Mouse (Mus musculus) hindbrain, postnatal 0 days (tissue): ENCODE measurements around the gene Stag1. TPM values are rescaled to one million over a fixed set of nuclear protein-coding genes. Genes with fewer than 3 reads are reported as not detected.
A peak's percentile ranks its signal among the peaks of the same experiment; 100 is the strongest.

Experiments used
- ATAC-seq: fragments of 200-750 bp; cut with Nextera tagmentation; 2 replicates; pipeline ENCODE4 v1.8.0; 2017; ENCODE audit warnings: mild to moderate bottlenecking, moderate TSS enrichment, moderate library complexity
- DNase-seq: peaks from one replicate; pipeline ENCODE4 v3.0.0-alpha.2; 2015; ENCODE audit warnings: low spot score
- H3K27ac ChIP-seq: fragments of 300-500 bp; sonication (generic); 2 replicates; pipeline ENCODE4 v1.5.1; 2014; ENCODE audit warnings: mild to moderate bottlenecking
- H3K27me3 ChIP-seq: fragments of 300-500 bp; sonication (generic); 2 replicates; pipeline ENCODE4 v1.6.1; 2014; ENCODE audit warnings: low read length, mixed read lengths; ENCODE audit not compliant: insufficient read depth
- H3K36me3 ChIP-seq: fragments of 300-500 bp; sonication (generic); 2 replicates; pipeline ENCODE4 v1.6.1; 2014; ENCODE audit warnings: low read length, mixed read lengths; ENCODE audit not compliant: insufficient read depth
- H3K4me1 ChIP-seq: fragments of 300-500 bp; sonication (generic); 2 replicates; pipeline ENCODE4 v1.6.1; 2014; ENCODE audit warnings: antibody characterized with exemption, low read length, mixed read lengths; ENCODE audit not compliant: insufficient read depth
- H3K4me2 ChIP-seq: fragments of 300-500 bp; sonication (generic); 2 replicates; pipeline ENCODE4 v1.6.1; 2014; ENCODE audit warnings: low read depth, mild to moderate bottlenecking, low read length, moderate library complexity, mixed read lengths
- H3K4me3 ChIP-seq: fragments of 300-500 bp; sonication (generic); 2 replicates; pipeline ENCODE4 v1.5.1; 2014; ENCODE audit warnings: low read length
- H3K9ac ChIP-seq: fragments of 300-500 bp; sonication (generic); replicated peaks from 2 replicates; pipeline ENCODE4 v1.6.1; 2014; ENCODE audit warnings: mild to moderate bottlenecking, low read length, moderate library complexity, mixed read lengths
- H3K9me3 ChIP-seq: fragments of 300-500 bp; sonication (generic); 2 replicates; pipeline ENCODE4 v1.6.1; 2016; ENCODE audit warnings: low read length, mixed read lengths
- CTCF ChIP-seq: IDR thresholded peaks from 2 replicates; pipeline ENCODE4 v1.5.1; 2016; ENCODE audit warnings: antibody characterized with exemption, control low read depth, low read depth
- WGBS: fragments of 180-500 bp; shearing (Covaris S2); extraction: QIAGEN DNeasy Blood & Tissue Kit; methylation state at CpG from one replicate; pipeline ENCODE4 v1.1.7; 2014; 5-methylcytosine and 5-hydroxymethylcytosine counted together
- polyA plus RNA-seq: library from polyadenylated mRNA; unstranded; fragments of >200 nt; fragmentation: Nextera tagmentation; extraction: Ambion mirVana; gene quantifications from 2 replicates; pipeline ENCODE4 v1.2.1, GENCODE M21; 2015
- total RNA-seq: library from RNA; depleted of rRNA; stranded (reverse); fragments of >200 nt; gene quantifications from 2 replicates; pipeline ENCODE4 v1.2.3, GENCODE M21; 2014

Stag1 gene
- total and polyA plus RNA-seq, 2 experiments from 2014 or later, result 26.1 to 33.9 TPM

DNA sequence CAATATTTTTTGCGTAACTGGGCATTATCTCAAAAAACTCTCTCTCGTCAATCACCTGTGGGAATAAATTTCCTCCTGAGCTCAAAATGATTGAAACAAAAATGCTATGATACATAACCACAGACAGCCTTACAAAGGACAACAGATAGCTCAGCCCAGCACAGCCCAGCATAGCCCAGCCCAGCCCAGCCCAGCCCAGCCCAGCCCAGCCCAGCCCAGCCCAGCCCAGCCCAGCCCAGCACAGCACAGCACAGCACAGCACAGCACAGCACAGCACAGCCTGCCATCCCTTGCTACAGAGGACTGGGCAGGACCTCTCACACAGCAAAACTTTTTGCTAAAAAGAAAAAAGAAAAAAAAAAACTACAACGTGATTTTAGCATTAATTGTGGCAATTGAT is 390.3 kb downstream of the Stag1 start:
- H3K4me2 ChIP-seq, result no peak overlapping the region
- WGBS, result 93% methylated on average over 3 of the region's 3 CpGs
- no peak overlapping the region for H3K9ac ChIP-seq
- DNase-seq (no peak), ATAC-seq (no peak)
- peaks cover 17% of the 10 kb centered on the region; the same call in 1 of the 2 replicates for H3K36me3 ChIP-seq
- H3K27me3 ChIP-seq, result no peaks in the 10 kb centered on the region
- no peak overlapping the region for H3K27ac ChIP-seq
- no peaks in the 10 kb centered on the region for H3K9me3 ChIP-seq
- H3K4me1 ChIP-seq, result no peaks in the 10 kb centered on the region
- no peak for TF ChIP-seq CTCF
- no peak overlapping the region for H3K4me3 ChIP-seq

DNA sequence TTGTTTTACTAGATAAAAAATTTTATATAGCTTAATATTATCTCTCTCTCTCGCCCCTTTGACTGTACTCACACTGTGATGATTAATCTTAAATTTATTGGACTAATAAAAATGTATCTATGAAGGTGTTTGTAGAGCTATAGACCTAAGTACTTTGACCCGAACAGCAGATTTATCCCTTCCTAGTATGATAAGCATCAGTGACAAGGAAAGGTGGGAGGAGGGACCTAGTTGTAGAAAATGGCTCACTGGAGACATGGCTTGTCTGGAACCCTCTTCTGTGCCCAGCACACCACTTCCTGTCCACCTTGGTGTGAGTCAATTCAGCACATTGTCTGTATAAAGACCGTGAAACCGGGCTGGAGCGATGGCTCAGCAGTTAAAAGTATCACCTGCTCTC is 393.0 kb downstream of the Stag1 start:
- Histone ChIP-seq H3K4me1 (no peaks in the 10 kb centered on the region), H3K27ac (no peak overlapping the region), H3K9ac (no peak overlapping the region), H3K27me3 (no peaks in the 10 kb centered on the region), H3K36me3 (peaks cover 11% of the 10 kb centered on the region; the same call in 1 of the 2 replicates), H3K4me3 (no peak overlapping the region), H3K9me3 (no peaks in the 10 kb centered on the region), H3K4me2 (no peak overlapping the region)
- DNase-seq (no peak), ATAC-seq (no peak)
- TF ChIP-seq CTCF, result no peak
- 90% methylated on average over 5 of the region's 5 CpGs for WGBS

DNA sequence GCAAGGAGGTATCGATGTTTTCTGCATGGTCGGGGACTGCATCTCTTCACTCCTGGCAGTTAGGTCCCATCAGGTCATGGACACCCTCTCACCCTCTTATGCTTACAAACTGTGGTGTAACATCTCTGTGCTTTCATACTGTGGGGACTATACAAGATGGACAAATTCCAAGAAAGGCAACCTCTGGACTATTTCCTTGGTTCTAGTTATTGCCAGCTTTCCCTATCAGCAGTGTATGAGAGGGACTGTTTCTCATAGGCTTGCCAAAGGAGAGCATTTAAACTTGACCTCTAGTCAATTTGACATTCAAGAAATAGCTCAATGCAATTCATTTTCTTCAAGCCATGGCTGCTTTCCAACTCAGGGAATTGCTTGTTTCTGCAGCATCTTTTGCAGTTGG is 393.7 kb downstream of the Stag1 start:
- peaks cover 8% of the 10 kb centered on the region; the same call in 1 of the 2 replicates for H3K36me3 ChIP-seq
- no peak for ATAC-seq
- H3K4me1 ChIP-seq, result no peaks in the 10 kb centered on the region
- no peak overlapping the region for H3K27ac ChIP-seq
- H3K9me3 ChIP-seq, result no peaks in the 10 kb centered on the region
- TF ChIP-seq CTCF, result no peak
- H3K4me2 ChIP-seq, result no peak overlapping the region
- H3K4me3 ChIP-seq, result no peak overlapping the region
- DNase-seq, result no peak
- WGBS, result 89% methylated on average over 2 of the region's 2 CpGs
- H3K27me3 ChIP-seq, result no peaks in the 10 kb centered on the region
- H3K9ac ChIP-seq, result no peak overlapping the region

DNA sequence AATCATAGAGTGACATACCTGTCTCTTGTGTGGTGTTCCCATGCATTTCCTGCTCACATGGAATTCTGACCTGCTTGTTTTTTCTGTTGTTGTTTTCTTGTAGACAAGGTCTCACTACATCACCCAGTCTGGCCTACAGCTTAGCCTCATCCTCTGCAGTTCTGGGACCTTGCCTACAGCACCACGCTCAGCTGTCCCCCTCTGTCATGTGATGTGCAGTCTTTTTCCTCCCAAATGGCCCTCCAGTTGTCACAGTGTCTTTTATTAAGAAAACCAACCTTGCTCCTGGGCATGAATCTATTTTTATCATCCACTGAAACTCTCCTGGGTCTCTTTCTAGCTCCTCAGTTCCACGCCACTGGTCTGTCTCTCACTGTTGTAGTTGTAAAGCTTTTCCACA is 394.6 kb downstream of the Stag1 start:
- Histone ChIP-seq H3K4me3 (no peak overlapping the region), H3K27ac (no peak overlapping the region), H3K4me2 (no peak overlapping the region), H3K9ac (no peak overlapping the region), H3K9me3 (no peaks in the 10 kb centered on the region), H3K36me3 (peaks cover 8% of the 10 kb centered on the region; the same call in 1 of the 2 replicates), H3K27me3 (no peaks in the 10 kb centered on the region), H3K4me1 (no peaks in the 10 kb centered on the region)
- DNase-seq, result no peak
- TF ChIP-seq CTCF, result no peak
- WGBS, result 80% methylated on average over 2 of the region's 2 CpGs
- ATAC-seq, result no peak

DNA sequence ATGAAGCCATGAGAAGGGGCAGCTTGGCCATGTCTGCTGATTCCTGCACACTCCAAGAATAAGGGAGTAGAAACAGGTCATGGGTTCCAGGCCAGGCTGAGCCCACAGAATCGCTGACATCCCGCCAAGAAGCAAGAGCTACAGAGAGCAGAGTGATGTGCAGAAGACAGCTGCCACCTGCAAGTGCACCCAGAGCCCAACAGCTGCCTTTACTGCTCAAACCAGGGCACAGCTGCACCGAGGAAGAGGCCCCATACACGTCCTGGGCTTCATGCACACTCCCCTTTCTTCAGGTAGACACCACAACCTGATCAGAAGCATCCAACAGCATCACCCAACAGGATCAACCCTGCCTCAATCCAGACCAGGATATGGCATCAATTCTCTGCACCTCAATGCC is 396.3 kb downstream of the Stag1 start:
- ATAC-seq (no peak), DNase-seq (no peak)
- 91% methylated on average over 4 of the region's 4 CpGs for WGBS
- H3K9me3 ChIP-seq, result no peaks in the 10 kb centered on the region
- H3K4me1 ChIP-seq, result no peaks in the 10 kb centered on the region
- no peak overlapping the region for H3K27ac ChIP-seq
- no peak for TF ChIP-seq CTCF
- H3K36me3 ChIP-seq, result peaks cover 8% of the 10 kb centered on the region; the same call in 1 of the 2 replicates
- H3K27me3 ChIP-seq, result no peaks in the 10 kb centered on the region
- no peak overlapping the region for H3K9ac ChIP-seq
- H3K4me3 ChIP-seq, result no peak overlapping the region
- H3K4me2 ChIP-seq, result no peak overlapping the region

DNA sequence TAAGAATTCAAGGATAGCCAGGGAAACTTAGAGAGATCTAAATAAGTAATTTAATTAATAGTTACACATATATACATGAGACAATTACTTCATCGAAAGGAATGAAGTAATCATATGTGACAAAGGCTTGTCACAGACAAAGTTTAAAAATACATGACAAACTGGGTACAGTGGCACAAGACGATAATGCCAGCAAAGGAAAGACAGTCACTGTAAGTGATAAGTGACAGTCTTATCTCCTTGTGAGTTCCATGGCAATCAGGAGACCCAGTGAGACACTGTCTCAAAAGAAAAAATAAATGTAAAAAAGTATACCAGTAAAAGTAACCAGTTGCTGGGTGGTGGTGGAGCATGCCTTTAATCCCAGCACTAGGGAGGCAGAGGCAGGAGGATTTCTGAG is 399.5 kb downstream of the Stag1 start:
- ATAC-seq, result no peak
- Histone ChIP-seq H3K4me2 (no peak overlapping the region), H3K27ac (no peak overlapping the region), H3K4me3 (no peak overlapping the region), H3K4me1 (no peaks in the 10 kb centered on the region), H3K9ac (no peak overlapping the region), H3K9me3 (no peaks in the 10 kb centered on the region), H3K27me3 (no peaks in the 10 kb centered on the region), H3K36me3 (peaks cover 13% of the 10 kb centered on the region; the same call in 1 of the 2 replicates)
- no peak for DNase-seq
- no peak for TF ChIP-seq CTCF
- 91% methylated on average over 2 of the region's 2 CpGs for WGBS

DNA sequence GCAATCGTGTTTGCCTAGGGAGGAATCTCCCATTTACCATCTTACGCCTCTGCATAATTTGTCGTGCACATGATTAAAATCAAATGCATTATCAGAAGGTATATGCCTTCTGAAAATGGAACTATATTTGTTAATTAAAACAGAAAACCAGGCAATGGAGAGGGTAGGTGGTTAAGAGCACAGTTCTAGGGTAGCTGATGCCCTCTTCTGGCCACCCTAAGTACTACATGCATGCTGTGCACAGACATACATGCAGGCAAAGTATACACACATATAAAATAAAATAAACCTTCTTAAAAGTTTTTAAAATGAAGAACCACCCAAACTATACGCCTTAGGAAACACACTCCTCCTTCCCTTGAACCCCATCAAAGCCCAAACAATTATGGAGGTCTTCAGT is 404.5 kb downstream of the Stag1 start:
- TF ChIP-seq CTCF, result peak; percentile 51
- Histone ChIP-seq H3K9me3 (no peaks in the 10 kb centered on the region), H3K27me3 (no peaks in the 10 kb centered on the region), H3K36me3 (peaks cover 5% of the 10 kb centered on the region; the same call in 1 of the 2 replicates), H3K27ac (no peak overlapping the region), H3K4me3 (no peak overlapping the region), H3K4me2 (no peak overlapping the region), H3K4me1 (no peaks in the 10 kb centered on the region), H3K9ac (no peak overlapping the region)
- DNase-seq (no peak), ATAC-seq (no peak)
- 93% methylated on average over 4 of the region's 4 CpGs for WGBS
